Mouse (Mus musculus): ENCODE measurements around the gene Atp7a.
A peak's percentile ranks its signal among the peaks of the same experiment; 100 is the strongest.

Gene Atp7a

DNA sequence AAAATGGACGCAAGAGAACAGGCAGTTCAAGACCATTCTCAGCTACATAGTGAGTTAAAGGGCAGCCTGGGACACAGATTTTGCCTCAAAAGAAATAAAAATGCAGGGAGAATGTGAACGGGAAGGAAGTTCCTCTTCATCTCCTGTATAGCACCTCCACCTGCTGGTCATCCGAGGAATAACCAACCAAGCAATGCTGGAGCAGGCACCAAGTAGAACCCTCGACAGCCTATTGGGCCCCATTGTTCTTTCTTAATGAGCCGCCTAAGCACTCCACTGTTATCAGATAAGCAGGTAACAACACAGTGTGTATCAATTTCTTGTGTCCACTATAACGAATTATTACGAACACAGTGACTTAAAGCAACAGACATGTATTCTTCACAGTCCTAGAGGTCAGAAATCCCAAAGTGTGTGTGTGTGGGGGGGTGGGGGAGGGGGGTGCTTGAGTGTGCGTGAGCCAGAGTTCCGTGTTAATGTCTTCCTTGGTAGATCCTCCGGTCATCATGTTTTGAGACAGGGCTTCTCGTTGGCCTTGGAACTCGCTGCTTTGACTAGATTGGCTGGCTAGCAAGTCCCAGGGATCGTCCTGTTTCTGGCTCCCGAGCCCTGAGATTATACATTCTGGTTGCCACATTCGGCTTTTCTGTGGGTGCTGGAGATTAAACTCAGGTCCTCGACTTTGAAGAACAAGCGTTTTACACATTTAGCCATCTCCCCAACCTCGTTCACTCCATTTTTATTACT is 144.2 kb downstream of the Atp7a start:
- DNase-seq (ENCODE audit: extremely low spot score, low spot score): peak; percentile 66

DNA sequence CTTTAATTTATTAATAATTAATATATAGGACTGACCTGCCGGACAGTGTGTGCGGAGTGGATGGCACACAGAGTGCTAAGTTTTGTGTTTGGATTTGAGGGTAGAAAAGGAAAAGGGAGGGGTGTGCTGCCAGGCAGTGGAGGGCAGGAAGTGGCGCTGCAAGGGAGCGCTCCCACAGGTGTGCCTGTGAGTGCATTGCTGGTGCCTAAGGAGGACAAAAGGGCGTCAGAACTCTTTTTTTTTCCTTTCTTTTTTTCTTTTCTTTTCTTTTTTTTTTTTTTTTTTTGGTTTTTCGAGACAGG is 144.7 kb downstream of the Atp7a start:
- no peak for DNase-seq (ENCODE audit: extremely low spot score, low spot score)

Data from neural tube, embryonic 10.5 days (tissue).